In genomic region chr17:51462137-51462880, GRCm38 (mm10) we compare ENCODE assay signal across 13 mouse cellular contexts.
DNase-seq lines count a peak whose midpoint lies in the region; ATAC-seq lines count a peak whose summit lies in the region.
"Had no signal": no experiment of that assay in that cellular context is flagged by ENCODE, and none has a peak within 500 bp of the region (broad histone marks: within the 10 kb centered on the region; RNA-seq: fewer than 3 reads in every experiment).

No protein-coding gene starts in this region.

- H3K27me3 ChIP-seq in heart, embryonic 13.5 days (replicated peaks), result no peaks in the 10 kb centered on the region
- H3K27me3 ChIP-seq in forebrain, embryonic 10.5 days (ENCODE audit: poor library complexity, severe bottlenecking), result no peaks in the 10 kb centered on the region
- H3K27me3 ChIP-seq in hindbrain, embryonic 14.5 days (ENCODE audit: control insufficient read depth, insufficient read depth, low read length), result no peaks in the 10 kb centered on the region
- no peaks in the 10 kb centered on the region for H3K27me3 ChIP-seq in neural tube, embryonic 12.5 days (replicated peaks)

- no peaks in the 10 kb centered on the region for H3K36me3 ChIP-seq in heart, embryonic 13.5 days
- H3K36me3 ChIP-seq in forebrain, embryonic 10.5 days (replicated peaks), result no peaks in the 10 kb centered on the region
- H3K36me3 ChIP-seq in hindbrain, embryonic 14.5 days (replicated peaks; ENCODE audit: control insufficient read depth, insufficient read depth), result no peaks in the 10 kb centered on the region
- no peaks in the 10 kb centered on the region for H3K36me3 ChIP-seq in neural tube, embryonic 12.5 days
- H3K36me3 ChIP-seq: heart, embryonic 10.5 days had no signal

- intact Hi-C loops in heart, postnatal 25 days (cut with DNase I), result no loop called here

- H3K27ac ChIP-seq in heart, embryonic 13.5 days (replicated peaks), result no peak overlapping the region
- H3K27ac ChIP-seq in forebrain, embryonic 10.5 days, result no peak overlapping the region
- H3K27ac ChIP-seq in hindbrain, embryonic 14.5 days, result no peak overlapping the region
- H3K27ac ChIP-seq in neural tube, embryonic 12.5 days, result no peak overlapping the region
- H3K27ac ChIP-seq: heart, embryonic 10.5 days had no signal

- H3K9ac ChIP-seq in heart, embryonic 13.5 days, result no peak overlapping the region
- no peak overlapping the region for H3K9ac ChIP-seq in hindbrain, embryonic 14.5 days
- no peak overlapping the region for H3K9ac ChIP-seq in neural tube, embryonic 12.5 days
- H3K9ac ChIP-seq: lung, embryonic 14.5 days had no signal

- no peak overlapping the region for H3K4me3 ChIP-seq in heart, embryonic 13.5 days
- H3K4me3 ChIP-seq in forebrain, embryonic 10.5 days, result peak overlapping the region; percentile 36
- 0 out of 2 replicates have a peak overlapping the region, but pooled peaks have one; percentile 19 for H3K4me3 ChIP-seq in hindbrain, embryonic 14.5 days (replicated peaks; ENCODE audit: low read length)
- H3K4me3 ChIP-seq in neural tube, embryonic 12.5 days, result no peak overlapping the region
- H3K4me3 ChIP-seq: heart, embryonic 10.5 days had no signal

- WGBS in heart, embryonic 13.5 days, result 60% methylated on average over 5 of the region's 5 CpGs
- WGBS in forebrain, embryonic 10.5 days, result 33% methylated on average over 5 of the region's 5 CpGs
- 25% methylated on average over 5 of the region's 5 CpGs for WGBS in hindbrain, embryonic 14.5 days
- WGBS in neural tube, embryonic 12.5 days, result 25% methylated on average over 5 of the region's 5 CpGs

- no peak for DNase-seq in heart, postnatal 25 days (ENCODE audit: low spot score)
- DNase-seq in forebrain, embryonic 10.5 days (ENCODE audit: extremely low spot score, low spot score), result no peak
- no peak for DNase-seq in hindbrain, embryonic 14.5 days (ENCODE audit: low spot score)
- DNase-seq in liver, result no peak
- no peak for DNase-seq in ovary, postnatal 14 days (ENCODE audit: low spot score)
- DNase-seq: cerebellum, postnatal 10 days; lung, embryonic 14.5 days; spleen, adult 18-20 months had no signal

- ATAC-seq in heart, embryonic 13.5 days (ENCODE audit: extremely low read depth, insufficient number of reproducible peaks, low FRiP score, low TSS enrichment), result no peak
- no peak for ATAC-seq in hindbrain, embryonic 14.5 days (ENCODE audit: low FRiP score)
- ATAC-seq in neural tube, embryonic 12.5 days (ENCODE audit: low FRiP score, low read depth), result peak; percentile 33; the same call in 1 of the 2 replicates
- no peak for ATAC-seq in frontal cortex, adult (ENCODE audit: low TSS enrichment)
- ATAC-seq: intestine, postnatal 0 days had no signal

- peak overlapping the region; percentile 49; the same call in 1 of the 2 replicates for H3K4me2 ChIP-seq in heart, embryonic 13.5 days
- H3K4me2 ChIP-seq in hindbrain, embryonic 14.5 days (replicated peaks), result peak overlapping the region; percentile 44
- H3K4me2 ChIP-seq in neural tube, embryonic 12.5 days (replicated peaks), result peak overlapping the region; percentile 42

- H3K4me1 ChIP-seq in heart, embryonic 13.5 days, result no peaks in the 10 kb centered on the region
- H3K4me1 ChIP-seq in forebrain, embryonic 10.5 days, result peaks cover 18% of the 10 kb centered on the region
- H3K4me1 ChIP-seq in hindbrain, embryonic 14.5 days (replicated peaks; ENCODE audit: control insufficient read depth, insufficient read depth, low read length), result no peaks in the 10 kb centered on the region; the same call in 1 of the 2 replicates
- H3K4me1 ChIP-seq in neural tube, embryonic 12.5 days, result 0 out of 2 replicates have a peak, but pooled peaks cover 2% of the 10 kb centered on the region
- H3K4me1 ChIP-seq: heart, embryonic 10.5 days had no signal

- no peaks in the 10 kb centered on the region for H3K9me3 ChIP-seq in heart, embryonic 13.5 days
- H3K9me3 ChIP-seq in forebrain, embryonic 10.5 days, result no peaks in the 10 kb centered on the region; the same call in 1 of the 2 replicates
- H3K9me3 ChIP-seq in hindbrain, embryonic 14.5 days (ENCODE audit: control insufficient read depth, low read length), result no peaks in the 10 kb centered on the region
- H3K9me3 ChIP-seq in neural tube, embryonic 12.5 days, result no peaks in the 10 kb centered on the region
- H3K9me3 ChIP-seq: heart, embryonic 10.5 days had no signal

Comparison
In these comparisons a context has a peak if more than half of its experiments do, and no peak if none do; other contexts are left out.
1. H3K4me3 ChIP-seq: peak in forebrain, embryonic 10.5 days (single experiment) and hindbrain, embryonic 14.5 days (single experiment); none in heart, embryonic 13.5 days (single experiment) and neural tube, embryonic 12.5 days (single experiment).
2. Peak in every context shown above with its lines, with median percentiles within 50 percentile points of each other: H3K4me2 ChIP-seq.